Mouse (Mus musculus) ES-Bruce4 (cell line): ENCODE measurements around the gene Pbxip1. TPM values are rescaled to one million over a fixed set of nuclear protein-coding genes. Genes with fewer than 3 reads are reported as not detected.

Experiments used
- H3K27ac ChIP-seq: 2 replicates; pipeline ENCODE4 v1.5.1; 2012; ENCODE audit warnings: low read length, inconsistent platforms; ENCODE audit not compliant: insufficient read depth
- H3K27me3 ChIP-seq: 2 replicates; pipeline ENCODE4 v1.6.1; 2012; ENCODE audit warnings: mild to moderate bottlenecking, low read length, inconsistent platforms; ENCODE audit not compliant: control insufficient read depth, poor library complexity, insufficient read depth, severe bottlenecking
- H3K36me3 ChIP-seq: 2 replicates; pipeline ENCODE4 v1.6.1; 2012; ENCODE audit warnings: inconsistent platforms, mild to moderate bottlenecking, low read length, moderate library complexity; ENCODE audit not compliant: control insufficient read depth, poor library complexity, insufficient read depth, severe bottlenecking
- H3K4me1 ChIP-seq: one replicate; pipeline ENCODE4 v1.8.1; 2011; ENCODE audit warnings: low read length; ENCODE audit not compliant: control insufficient read depth, insufficient read depth
- H3K4me3 ChIP-seq: 2 replicates; pipeline ENCODE4 v1.5.1; 2011; ENCODE audit warnings: low read depth, mild to moderate bottlenecking, low read length
- H3K9ac ChIP-seq: 2 replicates; pipeline ENCODE4 v1.6.1; 2012; ENCODE audit warnings: low read depth, mild to moderate bottlenecking, inconsistent platforms; ENCODE audit not compliant: poor library complexity, severe bottlenecking
- H3K9me3 ChIP-seq: replicated peaks from 2 replicates; pipeline ENCODE4 v1.6.1; 2012; ENCODE audit warnings: mild to moderate bottlenecking, low read length, inconsistent platforms; ENCODE audit not compliant: control insufficient read depth, poor library complexity, insufficient read depth, severe bottlenecking
- CTCF ChIP-seq: IDR thresholded peaks from one replicate; pipeline ENCODE4 v1.8.1; 2011; ENCODE audit warnings: low read depth, low read length
- EP300 ChIP-seq: IDR thresholded peaks from 2 replicates; pipeline ENCODE4 v1.6.1; 2011; ENCODE audit warnings: low read depth, low read length; ENCODE audit not compliant: insufficient read depth
- POLR2A ChIP-seq: IDR thresholded peaks from one replicate; pipeline ENCODE4 v1.8.1; 2011; ENCODE audit warnings: low read length; ENCODE audit not compliant: insufficient read depth
- polyA plus RNA-seq: library from polyadenylated mRNA; stranded (reverse); fragments of >200 nt; gene quantifications from 2 replicates; pipeline ENCODE4 v1.2.4, GENCODE M21; 2011; ENCODE audit warnings: low read depth; ENCODE audit not compliant: missing spikeins, insufficient read depth, insufficient read length

Pbxip1 gene
- polyA plus RNA-seq, 1 experiment = 12.2 TPM

DNA sequence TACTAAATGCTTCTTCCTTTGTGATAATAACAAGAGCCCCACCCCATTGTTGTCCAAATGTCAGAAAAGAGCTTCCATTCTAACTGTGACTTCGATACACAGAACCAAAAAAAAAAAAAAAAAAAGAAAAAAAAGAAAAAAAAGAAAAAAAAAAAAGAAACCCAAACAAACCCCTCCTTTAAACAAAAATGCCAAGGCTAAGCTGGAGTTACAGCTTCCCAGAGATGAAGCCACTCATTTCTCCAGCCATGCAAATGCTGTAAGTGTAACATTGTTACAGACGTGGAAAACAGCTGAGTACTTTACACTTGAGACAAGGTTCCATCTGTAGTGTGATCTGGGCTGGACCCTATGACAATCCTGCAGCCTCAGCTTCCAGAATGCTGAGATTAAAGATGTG is 19.4 kb upstream of the Pbxip1 start:
- Histone ChIP-seq H3K9me3 (no peaks in the 10 kb centered on the region), H3K4me1 (no peaks in the 10 kb centered on the region), H3K36me3 (peaks cover 26% of the 10 kb centered on the region), H3K9ac (peak overlapping the region; percentile 89), H3K27ac (peak overlapping the region; percentile 79), H3K4me3 (peak overlapping the region; percentile 80), H3K27me3 (no peaks in the 10 kb centered on the region)
- no peak for TF ChIP-seq EP300
- TF ChIP-seq CTCF = no peak
- TF ChIP-seq POLR2A = no peak

DNA sequence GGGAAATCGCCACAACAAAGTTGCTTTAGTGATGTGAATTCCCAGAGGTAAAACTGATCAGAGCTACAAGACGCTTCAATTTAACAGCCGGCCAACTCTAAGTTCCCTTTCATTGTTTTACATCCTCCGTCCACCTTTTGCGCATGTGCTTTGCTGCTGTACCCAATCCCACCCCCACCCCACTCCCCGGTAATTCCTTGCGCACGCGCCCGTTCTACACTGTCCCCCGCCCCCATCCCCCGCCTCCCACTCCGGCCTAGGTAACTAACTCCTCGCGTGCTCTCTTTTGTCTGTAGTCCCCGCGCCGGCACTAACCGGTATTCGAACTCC is 18.7 kb upstream of the Pbxip1 start:
- H3K36me3 ChIP-seq = peaks cover 26% of the 10 kb centered on the region
- TF ChIP-seq EP300 = peak; percentile 20; the same call in 1 of the 2 replicates
- TF ChIP-seq CTCF = no peak
- peaks cover 2% of the 10 kb centered on the region for H3K4me1 ChIP-seq

DNA sequence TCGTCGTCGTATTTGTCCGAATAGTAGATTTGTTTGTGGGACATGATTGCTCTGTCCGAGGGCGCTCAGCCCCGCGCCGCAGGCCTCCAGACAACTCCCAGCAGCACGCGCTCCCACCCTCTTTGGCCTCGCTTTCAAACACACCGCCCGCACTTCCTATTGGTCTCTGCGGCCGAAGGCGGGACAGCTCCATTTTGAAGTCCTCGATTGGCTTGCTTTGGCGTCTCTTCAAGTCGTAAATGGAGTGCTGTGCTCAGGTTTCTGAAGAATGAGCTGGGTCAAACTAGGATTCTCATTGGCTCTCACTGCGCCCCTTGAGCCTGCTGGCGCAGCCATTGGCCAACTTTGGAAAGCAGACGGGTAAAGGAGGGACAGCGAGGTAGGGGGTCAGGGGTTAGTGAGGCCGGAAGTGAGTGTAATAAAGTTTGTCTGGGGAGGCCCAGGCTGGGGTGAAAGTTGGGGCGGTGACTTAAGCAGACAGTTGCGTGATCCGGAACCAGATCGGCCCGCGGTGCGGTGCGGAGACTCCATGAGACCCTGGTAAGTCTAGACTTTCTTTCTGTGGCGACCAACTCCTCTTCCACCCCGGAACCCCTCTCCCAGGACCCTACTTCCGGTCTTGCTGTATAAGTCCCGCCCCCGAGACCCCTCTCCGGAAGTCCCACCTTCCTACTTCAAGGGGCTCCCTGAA is 18.2 kb upstream of the Pbxip1 start, which contains the start of the genes Cks1b and Shc1:
Cks1b (minus strand) TSS at position 214 of the 691 bp plus-strand sequence.
Shc1 (plus strand) TSS at position 274 of the 691 bp plus-strand sequence.
- Histone ChIP-seq H3K9me3 (no peaks in the 10 kb centered on the region), H3K4me3 (peak within 1 kb of the TSS; percentile 97), H3K9ac (peak within 1 kb of the TSS; percentile 89), H3K27ac (peak within 1 kb of the TSS; percentile 95), H3K4me1 (peaks cover 2% of the 10 kb centered on the region), H3K36me3 (peaks cover 26% of the 10 kb centered on the region), H3K27me3 (no peaks in the 10 kb centered on the region)
- TF ChIP-seq POLR2A (peak; percentile 65), EP300 (no peak)

More for the DNA sequence above, 18.7 kb upstream of the Pbxip1 start:
- H3K9ac ChIP-seq = peak overlapping the region; percentile 89
- no peaks in the 10 kb centered on the region for H3K9me3 ChIP-seq
- peak overlapping the region; percentile 97 for H3K4me3 ChIP-seq
- no peaks in the 10 kb centered on the region for H3K27me3 ChIP-seq
- H3K27ac ChIP-seq = peak overlapping the region; percentile 93

DNA sequence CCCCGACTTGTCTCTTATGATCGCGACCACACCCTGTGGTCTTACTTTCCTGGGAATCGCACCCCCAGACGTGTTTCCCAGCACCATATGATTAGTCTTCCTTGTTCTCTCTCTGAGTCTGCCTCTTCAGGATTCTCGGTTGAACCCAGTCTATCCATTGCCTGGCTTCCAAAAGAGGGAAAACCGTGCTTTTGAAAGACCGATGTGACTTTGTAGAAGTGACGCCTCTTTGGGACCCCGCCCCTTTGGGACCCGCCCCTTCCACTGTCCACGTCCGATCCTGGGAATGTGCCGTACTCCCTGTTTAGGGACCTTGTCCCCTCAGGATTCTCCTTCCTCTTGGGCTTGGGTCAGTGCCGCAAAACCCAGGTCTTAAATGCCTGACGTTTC is 17.6 kb upstream of the Pbxip1 start:
- Histone ChIP-seq H3K27ac (peak overlapping the region; percentile 95), H3K9ac (peak overlapping the region; percentile 89), H3K9me3 (no peaks in the 10 kb centered on the region), H3K36me3 (peaks cover 25% of the 10 kb centered on the region), H3K27me3 (no peaks in the 10 kb centered on the region), H3K4me1 (peaks cover 3% of the 10 kb centered on the region), H3K4me3 (peak overlapping the region; percentile 94)
- TF ChIP-seq POLR2A (no peak), EP300 (no peak)

DNA sequence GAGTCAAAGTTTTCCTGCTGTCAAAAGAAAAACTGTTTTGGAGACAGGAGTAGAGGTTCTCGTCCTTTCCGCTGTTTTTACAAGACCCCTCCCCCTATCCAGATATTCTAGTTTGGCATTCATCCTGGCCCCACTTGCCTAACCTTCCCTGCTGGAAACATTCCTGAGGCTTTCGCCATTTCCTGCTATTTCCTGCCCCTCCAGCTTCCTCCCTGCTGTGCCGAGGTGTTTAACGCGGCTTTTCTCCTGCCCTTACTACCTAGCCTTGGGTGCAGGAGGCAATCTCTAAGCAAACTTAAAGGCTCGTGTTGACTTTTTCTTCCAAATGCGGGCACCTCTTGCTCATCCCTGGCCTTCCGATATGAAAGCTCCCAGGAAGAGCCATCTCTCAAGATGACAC is 16.9 kb upstream of the Pbxip1 start:
- peak overlapping the region; percentile 94 for H3K4me3 ChIP-seq
- H3K9me3 ChIP-seq = no peaks in the 10 kb centered on the region
- no peak for TF ChIP-seq CTCF
- TF ChIP-seq EP300 = peak; percentile 77; the same call in 1 of the 2 replicates
- H3K4me1 ChIP-seq = peaks cover 9% of the 10 kb centered on the region
- H3K9ac ChIP-seq = peak overlapping the region; percentile 89
- peak overlapping the region; percentile 95 for H3K27ac ChIP-seq
- H3K27me3 ChIP-seq = no peaks in the 10 kb centered on the region
- peaks cover 21% of the 10 kb centered on the region for H3K36me3 ChIP-seq

DNA sequence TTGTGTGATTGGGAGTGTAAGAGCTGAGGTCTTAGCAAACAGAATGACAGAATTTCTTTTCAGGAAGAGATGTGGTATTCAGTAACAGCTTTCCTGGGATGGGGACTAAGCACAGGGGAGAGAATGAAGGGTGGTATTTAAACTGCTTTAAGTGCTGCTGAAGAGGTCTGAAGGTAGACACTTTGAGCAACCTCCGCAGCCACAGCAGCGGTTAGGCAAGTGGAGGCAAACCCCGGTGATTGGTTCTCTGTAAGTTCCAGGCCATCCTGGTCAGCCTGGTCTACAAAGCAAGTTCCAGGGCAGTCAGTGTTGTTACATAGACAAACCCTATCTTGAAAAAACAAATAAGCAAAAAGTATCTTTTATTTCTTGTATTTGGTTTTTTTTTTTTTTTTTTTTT is 16.5 kb upstream of the Pbxip1 start:
- H3K9ac ChIP-seq = peak overlapping the region; percentile 89
- no peaks in the 10 kb centered on the region for H3K9me3 ChIP-seq
- peak overlapping the region; percentile 94 for H3K4me3 ChIP-seq
- peaks cover 17% of the 10 kb centered on the region for H3K36me3 ChIP-seq
- TF ChIP-seq EP300 = no peak
- no peak for TF ChIP-seq CTCF
- TF ChIP-seq POLR2A = no peak
- H3K27ac ChIP-seq = peak overlapping the region; percentile 95
- no peaks in the 10 kb centered on the region for H3K27me3 ChIP-seq
- H3K4me1 ChIP-seq = peaks cover 10% of the 10 kb centered on the region
